Comparison of ENCODE assay signal across 27 mouse cellular contexts in genomic region chr7:98495591-98495990, GRCm38 (mm10). TPM values are rescaled to one million over a fixed set of nuclear protein-coding genes. Genes with fewer than 3 reads are reported as not detected.
DNase-seq lines count a peak whose midpoint lies in the region; TF ChIP-seq lines count a peak whose summit lies in the region.
"Had no signal": no experiment of that assay in that cellular context is flagged by ENCODE, and none has a peak within 500 bp of the region (broad histone marks: within the 10 kb centered on the region; RNA-seq: fewer than 3 reads in every experiment).

No protein-coding gene starts in this region.

- intact Hi-C loops in gastrocnemius, adult 2 months (cut with DNase I): no loop called here
- intact Hi-C loops in heart, postnatal 14 days (cut with DNase I): no loop called here

- no peak overlapping the region for H3K4me3 ChIP-seq in gastrocnemius, adult 2 months
- H3K4me3 ChIP-seq in embryonic fibroblast, embryonic 13.5 days (ENCODE audit: insufficient read depth, low read length): no peak overlapping the region

- no peak for DNase-seq in gastrocnemius, adult 2 months
- no peak for DNase-seq in gastrocnemius, adult 8-10 months (ENCODE audit: low spot score in 2 of 2)
- peak; percentile 90 for DNase-seq in heart, adult 11 months
- no peak for DNase-seq in heart, postnatal 14 days
- peak; percentile 2 for DNase-seq in kidney, postnatal 10 days
- no peak for DNase-seq in kidney, adult 9 months
- no peak for DNase-seq in cerebellum, adult 11-12 months
- DNase-seq: adrenal gland, adult 2 months; adrenal gland, adult 8-10 months; adrenal gland, postnatal 10 days; adrenal gland, postnatal 14 days; adrenal gland, postnatal 25 days; adrenal gland, postnatal 36 days; B cell, adult 2 months; cerebellum, adult 11 months; cerebellum, adult 18-20 months had no signal

- no peak for TF ChIP-seq CTCF in gastrocnemius, adult 2 months (IDR thresholded peaks at IDR 0.05)
- TF ChIP-seq CTCF in embryonic fibroblast, embryonic 13.5 days (IDR thresholded peaks at IDR 0.05; ENCODE audit: borderline replicate concordance, insufficient read depth, low read length): no peak

- no peak for TF ChIP-seq POLR2A in embryonic fibroblast, embryonic 13.5 days (IDR thresholded peaks at IDR 0.05; ENCODE audit: low read depth, low read length)

- H3K4me1 ChIP-seq in embryonic fibroblast, embryonic 13.5 days (ENCODE audit: control insufficient read depth, insufficient read depth, low read length): peaks cover 24% of the 10 kb centered on the region

- H3K27ac ChIP-seq in gastrocnemius, adult 2 months: 0 out of 2 replicates have a peak overlapping the region, but pooled peaks have one; percentile 3
- H3K27ac ChIP-seq in embryonic fibroblast, embryonic 13.5 days (ENCODE audit: insufficient read depth, low read length): peak overlapping the region; percentile 64; the same call in 1 of the 2 replicates

RNA-seq across cellular contexts. Expression of gene Lrrc32, which starts 6.5 kb away (rescaled TPM):
- 1 to 10 TPM; 3.7 to 4.6 TPM for total RNA-seq in gastrocnemius, adult 2 months (2021)
- total RNA-seq in gastrocnemius, adult 8-10 months (2022): 1 to 10 TPM; 2.4 to 6.1 (median 2.9) TPM
- total RNA-seq in heart, postnatal 14 days (2021): 10 to 100 TPM; 11.9 to 15.4 TPM
- polyA plus RNA-seq in embryonic fibroblast, embryonic 13.5 days (2011; ENCODE audit: insufficient read length, low read depth, missing spikeins): 95.5 and 220 TPM in 2 replicates
- total RNA-seq: MEL had no signal
- polyA plus RNA-seq: G1E had no signal

RNA-seq across cellular contexts. Expression of gene Gucy2d, which starts 55.4 kb away (rescaled TPM):
- total RNA-seq in gastrocnemius, adult 2 months (2021): under 1 TPM in 1 of 2 experiments, not detected in 1; 0.25 TPM
- total RNA-seq in gastrocnemius, adult 8-10 months (2022): under 1 TPM in 1 of 4 experiments, not detected in 3; 0.17 TPM
- total RNA-seq in heart, postnatal 14 days (2021): under 1 TPM in 1 of 2 experiments, not detected in 1; 0.17 TPM
- not detected in 2 replicates for polyA plus RNA-seq in embryonic fibroblast, embryonic 13.5 days (2011; ENCODE audit: insufficient read length, low read depth, missing spikeins)
- total RNA-seq: adrenal gland, adult 18-20 months; adrenal gland, adult 2 months; adrenal gland, adult 8-10 months; adrenal gland, postnatal 14 days; adrenal gland, postnatal 25 days; adrenal gland, postnatal 36 days; adrenal gland, postnatal 4 days; CH12.LX; ES-E14; MEL had no signal
- polyA plus RNA-seq: activated CD4-positive, CD25-positive, alpha-beta regulatory T cell, adult 4 months; adrenal gland, adult 2 months; C2C12; CD4-positive, CD25-positive, alpha-beta regulatory T cell, adult 4 months; G1E; Patski had no signal

Comparison
In these comparisons a context has a peak if more than half of its experiments do, and no peak if none do; other contexts are left out.
1. DNase-seq: peak in heart, adult 11 months (single experiment) and kidney, postnatal 10 days (single experiment); none in gastrocnemius, adult 2 months (single experiment), gastrocnemius, adult 8-10 months (0 of 2), heart, postnatal 14 days (0 of 2), kidney, adult 9 months (single experiment) and cerebellum, adult 11-12 months (single experiment).